10 mouse cellular contexts compared by ENCODE assay signal in genomic region chr2:14229149-14229548, GRCm38 (mm10). TPM values are rescaled to one million over a fixed set of nuclear protein-coding genes. Genes with fewer than 3 reads are reported as not detected.
DNase-seq lines count a peak whose midpoint lies in the region; ATAC-seq and TF ChIP-seq lines count a peak whose summit lies in the region.
"Had no signal": no experiment of that assay in that cellular context is flagged by ENCODE, and none has a peak within 500 bp of the region (broad histone marks: within the 10 kb centered on the region; RNA-seq: fewer than 3 reads in every experiment).

Gene Mrc1, plus strand, starts transcription at chr2:14229392.

- H3K4me3 ChIP-seq in thymus, adult 2 months (ENCODE audit: control insufficient read depth, insufficient read depth, low read length), result no peak within 1 kb of the TSS
- H3K4me3 ChIP-seq: heart, embryonic 13.5 days; limb, embryonic 12.5 days had no signal

- ATAC-seq in erythroblast, adult 5-6 weeks (replicated peaks; ENCODE audit: low FRiP score, poor library complexity, severe bottlenecking), result no peak
- ATAC-seq in megakaryocyte-erythroid progenitor cell, adult 5-6 weeks (replicated peaks; ENCODE audit: low FRiP score, low TSS enrichment, poor library complexity, severe bottlenecking), result no peak

- TF ChIP-seq CTCF in thymus, adult 2 months (IDR thresholded peaks at IDR 0.05; ENCODE audit: borderline replicate concordance, control insufficient read depth, extremely low read depth, insufficient read depth, low read length, poor library complexity), result no peak

- H3K27ac ChIP-seq in thymus, adult 2 months (ENCODE audit: control insufficient read depth, insufficient read depth, low read length), result no peak within 1 kb of the TSS
- H3K27ac ChIP-seq: heart, embryonic 13.5 days; limb, embryonic 12.5 days had no signal

- intact Hi-C loops in heart, postnatal 14 days (cut with DNase I), result no loop called here

- H3K27me3 ChIP-seq in thymus, adult 2 months (ENCODE audit: control insufficient read depth, insufficient read depth, low read length), result no peaks in the 10 kb centered on the region
- H3K27me3 ChIP-seq: heart, embryonic 13.5 days; limb, embryonic 12.5 days had no signal

- peak; percentile 4 for DNase-seq in thymus, adult 2 months
- no peak for DNase-seq in thymus, postnatal 14 days
- no peak for DNase-seq in heart, postnatal 14 days
- DNase-seq in layer of hippocampus, adult 9-10 months (ENCODE audit: low spot score), result no peak
- no peak for DNase-seq in adipocyte (ENCODE audit: low spot score)
- DNase-seq: kidney, adult 2 months had no signal

- TF ChIP-seq POLR2A in thymus, adult 2 months (IDR thresholded peaks at IDR 0.05; ENCODE audit: control insufficient read depth, extremely low read depth, insufficient read depth, low read length, poor library complexity), result no peak

- H3K4me1 ChIP-seq in thymus, adult 2 months (replicated peaks; ENCODE audit: control insufficient read depth, insufficient read depth, low read length), result 0 out of 2 replicates have a peak, but pooled peaks cover 2% of the 10 kb centered on the region
- H3K4me1 ChIP-seq: limb, embryonic 12.5 days had no signal

- 53% methylated on average over 3 of the region's 3 CpGs for WGBS in thymus, adult 2 months

- no peaks in the 10 kb centered on the region for H3K36me3 ChIP-seq in thymus, adult 2 months (ENCODE audit: control insufficient read depth, insufficient read depth, low read length)
- H3K36me3 ChIP-seq: heart, embryonic 13.5 days; limb, embryonic 12.5 days had no signal

RNA-seq across cellular contexts. Expression of gene Mrc1, which starts in this region (rescaled TPM):
- 2.5 and 2.6 TPM in 2 replicates for polyA plus RNA-seq in thymus, adult 2 months (2012; rRNA removed)
- total RNA-seq in erythroblast, adult 5-6 weeks (2015; ENCODE audit: low replicate concordance), result 23.2 and 27.4 TPM in 2 replicates
- total RNA-seq in erythroblast, adult 5-6 weeks (2017; ENCODE audit: low replicate concordance), result 24.8 and 31.8 TPM in 2 replicates
- 10 to 100 TPM; 20.7 to 23.3 TPM for total RNA-seq in heart, postnatal 14 days (2021)
- total RNA-seq in megakaryocyte-erythroid progenitor cell, adult 5-6 weeks (2014; fragmentation: Nextera tagmentation), result not detected in 2 replicates
- total RNA-seq in megakaryocyte-erythroid progenitor cell, adult 5-6 weeks (2017), result 1.5 TPM in 1 of 2 replicates, not detected in the other

Comparison
In these comparisons a context has a peak if more than half of its experiments do, and no peak if none do; other contexts are left out.
1. RNA of gene Mrc1 (total RNA-seq): 23.2 to 31.8 TPM in erythroblast, adult 5-6 weeks and 20.7 to 23.3 TPM in heart, postnatal 14 days; 1.5 TPM in megakaryocyte-erythroid progenitor cell, adult 5-6 weeks; every median in the first group is over 4 times any median in the second.